Mouse (Mus musculus) MEL (cell line): ENCODE data around the gene Cbl. TPM values are rescaled to one million over a fixed set of nuclear protein-coding genes. Genes with fewer than 3 reads are reported as not detected.

Experiments
- DNase-seq: peaks from one replicate; pipeline ENCODE4 v3.0.0; 2011; ENCODE audit warnings: low read depth, low spot score
- H3K27ac ChIP-seq: 2 replicates; pipeline ENCODE4 v1.5.1; 2012; ENCODE audit warnings: low read depth, mild to moderate bottlenecking, control low read depth, low read length, moderate library complexity; ENCODE audit not compliant: control insufficient read depth
- H3K27me3 ChIP-seq, 2 experiments: fragments of 150-350 bp in 1 of 2; sonication (generic) in 1 of 2; 2 replicates each; pipeline ENCODE4 v1.6.1; 2012; ENCODE audit warnings: low read length in 2 of 2, mild to moderate bottlenecking in 2 of 2, improper control_type of control experiment in 1 of 2, moderate library complexity in 1 of 2; ENCODE audit not compliant: insufficient read depth in 2 of 2, control insufficient read depth in 1 of 2
- H3K36me3 ChIP-seq, 2 experiments: 2 replicates each; pipeline ENCODE4 v1.6.1; 2012 to 2014; ENCODE audit warnings: low read length in 2 of 2, improper control_type of control experiment in 1 of 2, inconsistent platforms in 1 of 2, mild to moderate bottlenecking in 1 of 2; ENCODE audit not compliant: insufficient read depth in 2 of 2, control insufficient read depth in 1 of 2
- H3K4me1 ChIP-seq, 2 experiments: fragments of 150-350 bp in 1 of 2; sonication (generic) in 1 of 2; 2 replicates each; pipeline ENCODE4 v1.6.1; 2012; ENCODE audit warnings: low read length in 2 of 2, improper control_type of control experiment in 1 of 2, mild to moderate bottlenecking in 1 of 2; ENCODE audit not compliant: insufficient read depth in 2 of 2, control insufficient read depth in 1 of 2
- H3K4me3 ChIP-seq, 2 experiments: fragments of 150-350 bp in 1 of 2; sonication (generic) in 1 of 2; 2 replicates each; pipeline ENCODE4 v1.5.1; 2012; ENCODE audit warnings: low read depth in 2 of 2, low read length in 2 of 2, mild to moderate bottlenecking in 2 of 2, moderate library complexity in 2 of 2, control low read depth in 1 of 2, improper control_type of control experiment in 1 of 2; ENCODE audit not compliant: control insufficient read depth in 1 of 2, insufficient read depth in 1 of 2
- H3K79me2 ChIP-seq: 2 replicates; pipeline ENCODE4 v1.6.1; 2012; ENCODE audit warnings: mild to moderate bottlenecking, low read length, moderate library complexity; ENCODE audit not compliant: control insufficient read depth, poor library complexity, insufficient read depth
- H3K9ac ChIP-seq: 2 replicates; pipeline ENCODE4 v1.6.1; 2012; ENCODE audit warnings: low read depth, mild to moderate bottlenecking, control low read depth, low read length, moderate library complexity; ENCODE audit not compliant: control insufficient read depth, poor library complexity, severe bottlenecking
- H3K9me3 ChIP-seq: fragments of 150-350 bp; sonication (generic); replicated peaks from 2 replicates; pipeline ENCODE4 v1.6.1; 2012; ENCODE audit warnings: mild to moderate bottlenecking, low read length, improper control_type of control experiment, moderate library complexity; ENCODE audit not compliant: insufficient read depth
- BHLHE40 ChIP-seq: IDR thresholded peaks from 2 replicates; pipeline ENCODE4 v1.6.1; 2012; ENCODE audit warnings: low read depth, mild to moderate bottlenecking, inconsistent platforms, low read length, improper control_type of control experiment, borderline replicate concordance
- CTCF ChIP-seq, 3 experiments: IDR thresholded peaks in 2 of 3; conservative IDR thresholded peaks in 1 of 3; 2 replicates each; pipeline ENCODE4 v1.5.1; 2011 to 2012; ENCODE audit warnings: low read length in 3 of 3, low read depth in 2 of 3, mild to moderate bottlenecking in 2 of 3, improper control_type of control experiment in 1 of 3, inconsistent platforms in 1 of 3, mixed read lengths in 1 of 3, moderate library complexity in 1 of 3; ENCODE audit not compliant: control insufficient read depth in 1 of 3, insufficient read depth in 1 of 3, poor library complexity in 1 of 3, severe bottlenecking in 1 of 3
- ELF1 ChIP-seq: IDR thresholded peaks from 2 replicates; pipeline ENCODE4 v1.6.1; 2014; ENCODE audit warnings: low read depth, mild to moderate bottlenecking, inconsistent platforms, low read length, improper control_type of control experiment, moderate library complexity
- EP300 ChIP-seq, 2 experiments: IDR thresholded peaks; 2 replicates each; pipeline ENCODE4 v1.6.1; 2011; ENCODE audit warnings: improper control_type of control experiment in 2 of 2, low read length in 2 of 2, low read depth in 1 of 2, mild to moderate bottlenecking in 1 of 2
- ETS1 ChIP-seq: IDR thresholded peaks from 2 replicates; pipeline ENCODE4 v1.6.1; 2012; ENCODE audit warnings: low read depth, mild to moderate bottlenecking, inconsistent platforms, low read length, improper control_type of control experiment, moderate library complexity
- GATA1 ChIP-seq: IDR thresholded peaks from 2 replicates; pipeline ENCODE4 v1.6.1; 2011; ENCODE audit warnings: low read depth, low read length, improper control_type of control experiment
- HCFC1 ChIP-seq: IDR thresholded peaks from 2 replicates; pipeline ENCODE4 v1.6.1; 2012; ENCODE audit warnings: low read depth, mild to moderate bottlenecking, inconsistent platforms, low read length, improper control_type of control experiment, moderate library complexity
- JUND ChIP-seq: IDR thresholded peaks from 2 replicates; pipeline ENCODE4 v1.6.1; 2011; ENCODE audit warnings: low read depth, mild to moderate bottlenecking, improper control_type of control experiment, low read length
- MAZ ChIP-seq: IDR thresholded peaks from 2 replicates; pipeline ENCODE4 v1.6.1; 2012; ENCODE audit warnings: low read depth, mild to moderate bottlenecking, inconsistent platforms, low read length, improper control_type of control experiment
- MXI1 ChIP-seq: IDR thresholded peaks from 2 replicates; pipeline ENCODE4 v1.6.1; 2011; ENCODE audit warnings: mild to moderate bottlenecking, low read depth, low read length, improper control_type of control experiment
- MYB ChIP-seq: IDR thresholded peaks from 2 replicates; pipeline ENCODE4 v1.6.1; 2011; ENCODE audit warnings: mild to moderate bottlenecking, low read depth, low read length, improper control_type of control experiment
- NELFE ChIP-seq: IDR thresholded peaks from 2 replicates; pipeline ENCODE4 v1.6.1; 2011; ENCODE audit warnings: low read depth, low read length, improper control_type of control experiment
- POLR2A ChIP-seq, 2 experiments: IDR thresholded peaks; 2 replicates each; pipeline ENCODE4 v1.6.1; 2011 to 2012; ENCODE audit warnings: low read length in 2 of 2, mild to moderate bottlenecking in 2 of 2, control low read depth in 1 of 2, improper control_type of control experiment in 1 of 2, low read depth in 1 of 2, moderate library complexity in 1 of 2; ENCODE audit not compliant: control insufficient read depth in 1 of 2, insufficient read depth in 1 of 2, poor library complexity in 1 of 2
- POLR2AphosphoS2 ChIP-seq: IDR thresholded peaks from 2 replicates; pipeline ENCODE4 v1.6.1; 2011; ENCODE audit warnings: low read length, improper control_type of control experiment
- RAD21 ChIP-seq: IDR thresholded peaks from 2 replicates; pipeline ENCODE4 v1.6.1; 2011; ENCODE audit warnings: mild to moderate bottlenecking, low read depth, low read length, improper control_type of control experiment
- SIN3A ChIP-seq: IDR thresholded peaks from 2 replicates; pipeline ENCODE4 v1.6.1; 2012; ENCODE audit warnings: low read length, improper control_type of control experiment, inconsistent platforms
- SMC3 ChIP-seq: IDR thresholded peaks from 2 replicates; pipeline ENCODE4 v1.6.1; 2011; ENCODE audit warnings: low read depth, low read length, improper control_type of control experiment
- TBP ChIP-seq: IDR thresholded peaks from 2 replicates; pipeline ENCODE4 v1.8.0; 2011; ENCODE audit warnings: low read depth, low read length, improper control_type of control experiment
- UBTF ChIP-seq: IDR thresholded peaks from 2 replicates; pipeline ENCODE4 v1.6.1; 2012; ENCODE audit warnings: low read depth, mild to moderate bottlenecking, inconsistent platforms, low read length, improper control_type of control experiment, moderate library complexity, borderline replicate concordance; ENCODE audit not compliant: insufficient read depth
- USF1 ChIP-seq: IDR thresholded peaks from 2 replicates; pipeline ENCODE4 v1.6.1; 2014; ENCODE audit warnings: low read depth, mild to moderate bottlenecking, inconsistent platforms, low read length, improper control_type of control experiment, moderate library complexity
- USF2 ChIP-seq, 2 experiments: IDR thresholded peaks; 2 replicates each; pipeline ENCODE4 v1.6.1; 2011 to 2012; ENCODE audit warnings: improper control_type of control experiment in 2 of 2, low read length in 2 of 2, borderline replicate concordance in 1 of 2, inconsistent platforms in 1 of 2, low read depth in 1 of 2, mild to moderate bottlenecking in 1 of 2; ENCODE audit not compliant: insufficient read depth in 1 of 2
- ZKSCAN1 ChIP-seq: IDR thresholded peaks from 2 replicates; pipeline ENCODE4 v1.6.1; 2012; ENCODE audit warnings: low read depth, mild to moderate bottlenecking, inconsistent platforms, low read length, improper control_type of control experiment, moderate library complexity
- ZNF384 ChIP-seq: IDR thresholded peaks from 2 replicates; pipeline ENCODE4 v1.6.1; 2012; ENCODE audit warnings: low read depth, mild to moderate bottlenecking, inconsistent platforms, low read length, improper control_type of control experiment
- polyA plus RNA-seq, 2 experiments: library from polyadenylated mRNA; stranded (reverse) in 1 of 2; unstranded in 1 of 2; fragments of >175 nt in 1 of 2; fragments of >200 nt in 1 of 2; gene quantifications; 2 replicates each; pipeline versions ENCODE4 v1.2.1 to v1.2.4; 2012; ENCODE audit warnings: low replicate concordance in 2 of 2, low read depth in 1 of 2; ENCODE audit not compliant: insufficient read length in 2 of 2, insufficient read depth in 1 of 2, missing spikeins in 1 of 2
- total RNA-seq: library from RNA; depleted of rRNA; stranded (reverse); fragments of 300-350 nt; gene quantifications from 2 replicates; pipeline ENCODE4 v1.2.3, GENCODE M21; 2012

Cbl gene
- total and polyA plus RNA-seq, 3 experiments, result 9.1 to 41.1 (median 36.8) TPM

DNA sequence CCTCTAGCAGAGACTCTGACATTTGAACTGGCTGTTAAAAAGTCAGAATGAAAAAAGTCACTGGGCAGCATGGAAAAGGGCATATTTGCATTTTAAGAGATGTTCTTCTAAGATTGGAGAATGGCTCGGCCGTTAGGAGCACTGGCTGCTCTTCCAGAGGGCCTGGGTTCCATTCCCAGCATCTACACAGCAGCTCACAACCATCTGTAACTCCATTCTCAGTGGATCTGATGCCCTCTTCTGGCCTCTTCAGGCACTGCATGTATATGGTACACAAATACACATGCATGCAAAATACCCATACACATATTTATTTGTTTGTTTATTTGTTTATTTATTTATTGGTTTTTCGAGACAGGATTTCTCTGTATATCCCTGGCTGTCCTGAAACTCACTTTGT lies 35.2 kb upstream of the Cbl start (continued):
- no peak for TF ChIP-seq GATA1

DNA sequence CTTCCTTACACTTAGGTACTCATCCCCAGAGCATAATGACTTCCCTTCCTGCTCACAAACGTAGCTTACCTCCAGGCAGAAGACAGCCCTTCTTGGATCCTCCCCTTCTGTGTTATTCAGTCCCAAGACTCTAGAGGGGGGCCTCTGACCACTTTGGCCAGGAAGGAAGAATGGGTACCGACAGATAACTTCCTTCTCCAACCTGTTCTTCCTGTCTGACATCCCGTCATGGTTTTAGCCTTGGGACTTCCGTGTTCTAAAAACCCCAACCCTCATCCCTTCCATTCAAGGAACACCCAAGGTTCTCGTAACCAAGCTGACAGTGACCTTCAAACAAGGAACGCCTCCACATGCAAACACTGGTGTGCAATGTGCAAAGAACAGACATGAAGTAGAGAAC lies 34.6 kb upstream of the Cbl start, which contains the start of gene Nlrx1:
Gene Nlrx1, minus strand, starts transcription at position 168 of the 400 bp plus-strand sequence.
- DNase-seq, result peak; percentile 73
- Histone ChIP-seq H3K4me1 (peaks cover 0 to 8% of the 10 kb centered on the region in 2 experiments; a peak in 1 of 4 replicates), H3K79me2 (no peaks in the 10 kb centered on the region; the same call in 1 of the 2 replicates), H3K4me3 (peak within 1 kb of the TSS; percentile 66 to 77), H3K27me3 (no peaks in the 10 kb centered on the region), H3K9ac (peak within 1 kb of the TSS; percentile 87), H3K9me3 (no peaks in the 10 kb centered on the region), H3K27ac (peak within 1 kb of the TSS; percentile 75), H3K36me3 (peaks cover 0 to 6% of the 10 kb centered on the region in 2 experiments; a peak in 1 of 4 replicates)
- TF ChIP-seq ELF1 (peak; percentile 50; the same call in 1 of the 2 replicates), UBTF (no peak), MXI1 (peak; percentile 37), CTCF (IDR thresholded peaks at IDR 0.05 in 2 of 3, conservative IDR thresholded peaks at IDR 0.05 in 1 of 3; ENCODE audit: control insufficient read depth in 1 of 3, insufficient read depth in 1 of 3, low read depth in 2 of 3, low read length in 3 of 3, poor library complexity in 1 of 3, severe bottlenecking in 1 of 3) (0 out of 6 replicates have a peak, but pooled peaks of 1 of the 3 experiments have one; percentile 12), RAD21 (peak; percentile 32)
- TF ChIP-seq, all 39 proteins: peak for 4

DNA sequence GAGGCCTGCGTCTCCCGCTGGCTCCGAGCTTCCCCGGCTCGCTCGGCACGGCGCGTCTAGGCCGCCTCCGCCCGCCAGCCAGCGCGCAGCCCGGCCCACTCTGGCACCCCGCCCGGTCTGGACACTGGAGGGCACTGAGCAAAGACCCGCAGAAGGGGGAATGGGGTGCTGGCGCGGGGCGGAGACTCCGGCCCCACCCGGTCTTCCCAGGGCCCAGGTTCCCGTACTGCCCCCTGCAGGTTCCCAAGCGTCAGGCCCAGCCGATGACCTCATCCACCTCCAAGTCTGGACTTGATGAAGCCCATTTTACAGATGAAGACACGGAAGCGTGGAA lies 34.1 kb upstream of the Cbl start:
- DNase-seq, result peak; percentile 92
- no peaks in the 10 kb centered on the region for H3K9me3 ChIP-seq
- peaks cover 0 to 8% of the 10 kb centered on the region in 2 experiments; a peak in 1 of 4 replicates for H3K4me1 ChIP-seq
- H3K9ac ChIP-seq, result peak overlapping the region; percentile 87
- H3K27me3 ChIP-seq, result no peaks in the 10 kb centered on the region
- H3K4me3 ChIP-seq, result peak overlapping the region; percentile 66 to 77
- peak; percentile 62; the same call in 1 of the 2 replicates for TF ChIP-seq MAZ
- peak; percentile 27 to 76; a peak in 1 of 4 replicates for TF ChIP-seq POLR2A (IDR thresholded peaks at IDR 0.05; ENCODE audit: control insufficient read depth in 1 of 2, insufficient read depth in 1 of 2, low read depth in 1 of 2, low read length in 2 of 2, poor library complexity in 1 of 2)
- no peak for TF ChIP-seq USF1
- no peak for TF ChIP-seq USF2 (IDR thresholded peaks at IDR 0.05; ENCODE audit: borderline replicate concordance in 1 of 2, insufficient read depth in 1 of 2, low read depth in 1 of 2, low read length in 2 of 2)
- TF ChIP-seq HCFC1, result peak; percentile 21; the same call in 1 of the 2 replicates
- TF ChIP-seq GATA1, result no peak
- peak; percentile 64 for TF ChIP-seq SMC3
- no peak for TF ChIP-seq ZKSCAN1
- TF ChIP-seq SIN3A, result 0 out of 2 replicates have a peak, but pooled peaks have one; percentile 13
- TF ChIP-seq ETS1, result peak; percentile 47; the same call in 1 of the 2 replicates
- 0 out of 2 replicates have a peak, but pooled peaks have one; percentile 20 for TF ChIP-seq ELF1
- peak; percentile 59 to 88 (median 70); a peak in 5 of 6 replicates for TF ChIP-seq CTCF (IDR thresholded peaks at IDR 0.05 in 2 of 3, conservative IDR thresholded peaks at IDR 0.05 in 1 of 3; ENCODE audit: control insufficient read depth in 1 of 3, insufficient read depth in 1 of 3, low read depth in 2 of 3, low read length in 3 of 3, poor library complexity in 1 of 3, severe bottlenecking in 1 of 3)
- TF ChIP-seq TBP, result 0 out of 2 replicates have a peak, but pooled peaks have one; percentile 22
- TF ChIP-seq MXI1, result 0 out of 2 replicates have a peak, but pooled peaks have one; percentile 3
- peak; percentile 16 for TF ChIP-seq RAD21
- TF ChIP-seq POLR2AphosphoS2, result 0 out of 2 replicates have a peak, but pooled peaks have one; percentile 39
- peak; percentile 40 for TF ChIP-seq NELFE
- TF ChIP-seq MYB, result no peak
- TF ChIP-seq ZNF384, result no peak
- TF ChIP-seq EP300 (IDR thresholded peaks at IDR 0.05; ENCODE audit: low read depth in 1 of 2, low read length in 2 of 2), result no peak
- TF ChIP-seq JUND, result no peak
- no peak for TF ChIP-seq BHLHE40
- H3K36me3 ChIP-seq, result peaks cover 0 to 6% of the 10 kb centered on the region in 2 experiments; a peak in 1 of 4 replicates
- peak overlapping the region; percentile 75 for H3K27ac ChIP-seq
- H3K79me2 ChIP-seq, result no peaks in the 10 kb centered on the region; the same call in 1 of the 2 replicates
